Mouse (Mus musculus): ENCODE data around the gene Pdia3.
A peak's percentile ranks its signal among the peaks of the same experiment; 100 is the strongest.

DNA sequence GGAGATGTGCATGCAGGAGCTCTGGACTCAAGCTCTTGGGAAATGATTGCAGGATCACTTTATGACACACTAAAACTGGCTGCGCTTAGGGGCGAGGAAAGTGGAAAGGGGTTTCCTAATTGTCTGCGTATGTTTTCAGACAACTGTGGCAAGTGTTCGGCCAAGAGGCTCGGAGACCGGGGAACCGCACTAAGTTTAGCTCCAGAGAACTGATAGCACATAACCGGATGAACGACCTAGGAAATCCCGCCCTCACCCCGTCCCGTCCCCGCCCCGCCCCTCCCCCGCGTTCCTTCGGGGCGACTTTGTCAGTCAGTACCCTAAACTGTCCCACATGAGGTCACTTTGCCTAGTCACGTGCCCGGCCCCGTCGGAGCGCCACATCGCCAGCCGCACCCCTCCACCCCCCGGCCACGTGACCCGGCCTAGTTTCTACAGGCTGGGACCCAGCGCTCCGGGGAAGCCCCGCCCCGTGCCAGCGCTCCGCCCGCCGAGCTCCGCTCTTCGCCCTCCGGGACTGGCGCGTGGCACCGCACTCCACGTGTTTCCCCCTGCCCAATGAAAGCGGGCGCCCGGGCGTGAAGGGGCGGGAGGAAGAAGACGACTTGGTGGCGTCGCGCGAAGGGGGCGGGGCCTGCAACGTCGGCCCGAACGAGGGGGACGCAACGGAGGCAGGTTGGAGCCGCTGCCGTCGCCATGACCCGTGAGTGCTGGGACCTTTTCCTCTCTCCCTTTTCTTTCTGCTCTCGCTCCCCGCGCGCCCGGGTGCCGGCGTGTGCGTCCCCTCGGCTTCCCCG lies 35.4 kb downstream of the Pdia3 start, which contains the start of gene Serf2:
- TF ChIP-seq POLR2A (IDR thresholded peaks at IDR 0.05; ENCODE audit: borderline replicate concordance, extremely low read depth, low read depth, low read length) = peak; percentile 98
- no peak for TF ChIP-seq CTCF (IDR thresholded peaks at IDR 0.05; ENCODE audit: insufficient read depth, low read length)

Measured in lung, adult 2 months (tissue).